Mouse (Mus musculus) limb, embryonic 12.5 days (tissue): ENCODE data around the gene Cplx3. TPM values are rescaled to one million over a fixed set of nuclear protein-coding genes. Genes with fewer than 3 reads are reported as not detected.
A peak's percentile ranks its signal among the peaks of the same experiment; 100 is the strongest.

Experiments used
- ATAC-seq: fragments of 200-750 bp; cut with Nextera tagmentation; 2 replicates; pipeline ENCODE4 v1.8.0; 2017; ENCODE audit warnings: low read depth, moderate TSS enrichment; ENCODE audit not compliant: insufficient number of reproducible peaks, insufficient read depth, low FRiP score, low TSS enrichment
- H3K27ac ChIP-seq: fragments of 300-500 bp; sonication (generic); 2 replicates; pipeline ENCODE4 v1.5.1; 2016; ENCODE audit warnings: mild to moderate bottlenecking, moderate library complexity
- H3K27me3 ChIP-seq: fragments of 300-500 bp; sonication (generic); 2 replicates; pipeline ENCODE4 v1.6.1; 2016; ENCODE audit warnings: mild to moderate bottlenecking, moderate library complexity
- H3K36me3 ChIP-seq: fragments of 300-500 bp; sonication (generic); 2 replicates; pipeline ENCODE4 v1.6.1; 2016; ENCODE audit warnings: mild to moderate bottlenecking, moderate library complexity
- H3K4me1 ChIP-seq: fragments of 300-500 bp; sonication (generic); replicated peaks from 2 replicates; pipeline ENCODE4 v1.6.1; 2016
- H3K4me2 ChIP-seq: fragments of 300-500 bp; sonication (generic); 2 replicates; pipeline ENCODE4 v1.6.1; 2016; ENCODE audit warnings: mild to moderate bottlenecking, moderate library complexity
- H3K4me3 ChIP-seq: fragments of 300-500 bp; sonication (generic); replicated peaks from 2 replicates; pipeline ENCODE4 v1.5.1; 2016; ENCODE audit warnings: mild to moderate bottlenecking
- H3K9ac ChIP-seq: fragments of 300-500 bp; sonication (generic); replicated peaks from 2 replicates; pipeline ENCODE4 v1.6.1; 2016; ENCODE audit warnings: mild to moderate bottlenecking, moderate library complexity
- H3K9me3 ChIP-seq: fragments of 300-500 bp; sonication (generic); 2 replicates; pipeline ENCODE4 v1.6.1; 2016; ENCODE audit warnings: mild to moderate bottlenecking, moderate library complexity
- WGBS: fragments of 180-500 bp; shearing (Covaris S2); methylation state at CpG from one replicate; pipeline ENCODE4 v1.1.7; 2016; 5-methylcytosine and 5-hydroxymethylcytosine counted together
- polyA plus RNA-seq: library from polyadenylated mRNA; unstranded; fragments of >200 nt; fragmentation: Nextera tagmentation; extraction: Ambion mirVana; gene quantifications from 2 replicates; pipeline ENCODE4 v1.2.1, GENCODE M21; 2016

Gene Cplx3
- polyA plus RNA-seq, 1 experiment from 2014 or later: not detected

GRCm38 (mm10) chr9:57574397-57574796 lies 31.7 kb downstream of the Cplx3 start:
- H3K27ac ChIP-seq: no peak overlapping the region
- H3K4me3 ChIP-seq: no peak overlapping the region
- H3K36me3 ChIP-seq: peaks cover 55% of the 10 kb centered on the region
- H3K27me3 ChIP-seq: no peaks in the 10 kb centered on the region
- ATAC-seq: no peak
- H3K4me1 ChIP-seq: no peaks in the 10 kb centered on the region
- H3K4me2 ChIP-seq: no peak overlapping the region
- no peak overlapping the region for H3K9ac ChIP-seq
- no peaks in the 10 kb centered on the region for H3K9me3 ChIP-seq

GRCm38 (mm10) chr9:57568500-57568899 lies 37.6 kb downstream of the Cplx3 start:
- Histone ChIP-seq H3K9ac (no peak overlapping the region; the same call in 1 of the 2 replicates), H3K27me3 (no peaks in the 10 kb centered on the region), H3K4me3 (no peak overlapping the region), H3K4me1 (peaks cover 23% of the 10 kb centered on the region), H3K36me3 (peaks cover 39% of the 10 kb centered on the region), H3K27ac (no peak overlapping the region), H3K4me2 (no peak overlapping the region), H3K9me3 (no peaks in the 10 kb centered on the region)
- no peak for ATAC-seq
- 95% methylated on average over 6 of the region's 6 CpGs for WGBS

GRCm38 (mm10) chr9:57566846-57567245 lies 39.2 kb downstream of the Cplx3 start:
- Histone ChIP-seq H3K4me1 (peaks cover 36% of the 10 kb centered on the region), H3K27ac (peak overlapping the region; percentile 87), H3K4me2 (no peak overlapping the region), H3K4me3 (no peak overlapping the region), H3K9me3 (no peaks in the 10 kb centered on the region), H3K27me3 (no peaks in the 10 kb centered on the region), H3K36me3 (peaks cover 32% of the 10 kb centered on the region), H3K9ac (no peak overlapping the region)
- ATAC-seq: no peak
- WGBS: 59% methylated on average over 8 of the region's 8 CpGs

DNA sequence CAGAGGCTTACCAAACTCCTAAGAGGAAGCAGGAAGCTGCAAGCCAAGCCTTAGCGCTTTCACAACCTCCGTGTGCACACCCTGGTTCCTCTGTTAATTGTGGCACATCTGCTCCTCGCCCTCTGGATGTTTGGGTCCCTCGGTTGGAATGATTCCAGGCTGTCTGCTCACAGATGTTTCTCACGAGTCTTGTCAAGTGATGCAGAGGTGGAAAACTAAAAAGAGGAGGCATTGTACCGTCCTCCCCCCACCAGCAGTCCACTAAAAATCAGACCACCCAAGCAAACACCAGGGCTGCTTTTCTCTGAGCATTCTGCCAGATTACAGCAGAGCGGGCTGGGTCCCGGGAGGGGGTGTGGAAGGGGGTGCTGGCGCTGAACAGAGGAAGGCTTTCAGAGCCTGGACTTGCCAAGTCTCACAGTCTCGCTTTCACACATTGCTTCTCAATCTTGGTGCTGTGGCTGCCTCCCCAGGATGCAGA lies 40.3 kb downstream of the Cplx3 start:
- H3K27me3 ChIP-seq: no peaks in the 10 kb centered on the region
- peaks cover 43% of the 10 kb centered on the region for H3K4me1 ChIP-seq
- 40% methylated on average over 10 of the region's 10 CpGs for WGBS
- no peak overlapping the region for H3K4me2 ChIP-seq
- peak overlapping the region; percentile 87 for H3K27ac ChIP-seq
- no peaks in the 10 kb centered on the region for H3K9me3 ChIP-seq
- H3K36me3 ChIP-seq: peaks cover 25% of the 10 kb centered on the region
- no peak for ATAC-seq
- no peak overlapping the region for H3K9ac ChIP-seq
- H3K4me3 ChIP-seq: no peak overlapping the region

DNA sequence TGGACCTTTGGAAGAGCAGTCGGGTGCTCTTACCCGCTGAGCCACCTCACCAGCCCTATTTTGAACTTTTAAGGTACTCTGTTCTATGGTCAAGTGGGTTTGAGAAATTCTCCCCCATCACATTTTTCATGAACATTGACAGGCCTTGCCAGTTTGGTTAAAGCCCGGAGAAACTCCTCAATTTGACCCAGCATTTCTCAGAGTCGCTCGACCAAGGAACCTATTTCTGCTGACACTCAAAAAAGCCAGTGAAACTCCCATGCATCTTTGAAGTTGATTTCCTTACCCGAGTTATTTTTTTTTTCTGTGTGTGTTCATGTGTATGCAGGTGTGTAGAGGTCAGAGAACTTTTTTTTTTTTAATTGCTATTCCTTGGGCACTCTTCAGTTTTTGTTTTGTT lies 41.5 kb downstream of the Cplx3 start:
- no peak for ATAC-seq

GRCm38 (mm10) chr9:57562896-57563372 lies 43.1 kb downstream of the Cplx3 start:
- Histone ChIP-seq H3K4me3 (no peak overlapping the region), H3K9me3 (no peaks in the 10 kb centered on the region), H3K27ac (no peak overlapping the region), H3K4me2 (no peak overlapping the region), H3K4me1 (peaks cover 46% of the 10 kb centered on the region), H3K27me3 (no peaks in the 10 kb centered on the region; the same call in 1 of the 2 replicates), H3K36me3 (peaks cover 2% of the 10 kb centered on the region), H3K9ac (0 out of 2 replicates have a peak overlapping the region, but pooled peaks have one; percentile 34)
- ATAC-seq: no peak
- 68% methylated on average over 4 of the region's 4 CpGs for WGBS

More for the DNA sequence above, 41.5 kb downstream of the Cplx3 start:
- 82% methylated on average over 6 of the region's 6 CpGs for WGBS
- H3K9ac ChIP-seq: no peak overlapping the region
- peaks cover 19% of the 10 kb centered on the region for H3K36me3 ChIP-seq
- no peak overlapping the region for H3K27ac ChIP-seq
- no peaks in the 10 kb centered on the region for H3K9me3 ChIP-seq
- H3K4me2 ChIP-seq: no peak overlapping the region
- H3K4me1 ChIP-seq: peaks cover 46% of the 10 kb centered on the region
- H3K27me3 ChIP-seq: no peaks in the 10 kb centered on the region
- H3K4me3 ChIP-seq: no peak overlapping the region

DNA sequence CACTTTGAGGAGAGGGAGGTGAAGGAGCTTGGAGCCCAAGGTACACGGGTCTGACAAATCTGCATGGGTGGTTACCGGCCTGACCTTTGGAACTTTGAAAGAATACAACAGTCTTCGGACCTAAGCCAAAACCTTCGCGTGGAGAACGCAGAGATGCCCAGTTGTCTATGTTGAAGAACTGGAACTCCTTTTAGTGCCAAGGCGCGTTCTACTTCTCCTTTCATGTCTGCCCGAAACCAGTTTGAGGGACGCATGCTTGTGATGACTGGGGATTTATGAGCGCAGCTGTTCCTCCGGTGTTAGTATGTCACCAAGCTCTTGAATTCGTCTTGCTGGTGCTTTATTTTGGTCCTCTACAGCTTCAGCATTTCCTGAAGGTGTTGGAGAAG lies 44.4 kb downstream of the Cplx3 start:
- no peak overlapping the region for H3K9ac ChIP-seq
- ATAC-seq: no peak
- no peaks in the 10 kb centered on the region for H3K36me3 ChIP-seq
- peaks cover 42% of the 10 kb centered on the region for H3K4me1 ChIP-seq
- H3K4me2 ChIP-seq: peak overlapping the region; percentile 81
- H3K4me3 ChIP-seq: peak overlapping the region; percentile 71
- no peaks in the 10 kb centered on the region; the same call in 1 of the 2 replicates for H3K27me3 ChIP-seq
- H3K27ac ChIP-seq: no peak overlapping the region
- no peaks in the 10 kb centered on the region for H3K9me3 ChIP-seq
- 80% methylated on average over 13 of the region's 13 CpGs for WGBS

DNA sequence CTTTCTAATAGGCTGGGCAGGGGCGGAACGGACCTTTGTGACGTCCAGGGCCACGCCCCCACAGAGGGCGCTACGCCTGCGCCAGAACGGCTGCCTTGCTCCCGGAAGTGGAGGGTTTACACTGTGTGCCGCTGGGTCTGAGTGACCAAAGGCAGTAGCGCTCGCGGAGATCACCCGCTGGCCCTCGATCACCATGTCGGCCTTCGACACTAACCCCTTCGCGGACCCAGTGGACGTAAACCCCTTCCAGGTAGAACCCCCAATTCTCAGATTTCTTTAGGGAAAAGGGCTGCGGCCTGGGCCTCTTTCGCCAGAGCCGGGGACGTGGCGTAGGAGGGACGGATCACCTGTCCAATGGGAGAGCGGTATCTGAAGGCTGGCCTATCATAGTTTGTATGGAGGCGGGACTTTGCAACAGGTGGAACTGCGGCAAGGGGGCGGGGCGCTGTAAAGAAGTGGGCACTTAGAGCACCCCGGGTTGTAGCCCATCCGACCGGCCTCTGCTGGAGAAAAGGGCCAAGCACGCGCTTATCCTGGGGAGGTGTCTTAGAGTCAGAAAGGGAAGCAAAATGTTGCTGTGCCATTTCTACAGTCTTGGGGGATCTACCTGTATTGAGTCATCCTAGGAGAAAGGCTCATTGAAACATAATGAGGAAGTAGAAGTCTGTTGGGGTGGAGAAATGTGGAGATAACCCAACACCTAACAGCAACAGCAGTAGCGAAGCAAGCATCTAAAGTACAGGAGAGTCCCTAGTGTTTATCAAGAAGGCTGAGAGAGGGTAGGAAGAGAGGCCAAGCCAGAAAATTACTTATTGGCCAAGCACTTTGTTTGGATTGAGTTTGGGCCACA lies 45.0 kb downstream of the Cplx3 start, which contains the start of gene Scamp2:
Gene Scamp2, plus strand, starts transcription at position 83 of the 850 bp plus-strand sequence.
- 1% methylated on average over 37 of the region's 37 CpGs for WGBS
- Histone ChIP-seq H3K27ac (peak within 1 kb of the TSS; percentile 53; the same call in 1 of the 2 replicates), H3K4me3 (peak within 1 kb of the TSS; percentile 71), H3K9me3 (no peaks in the 10 kb centered on the region), H3K9ac (peak within 1 kb of the TSS; percentile 61), H3K27me3 (no peaks in the 10 kb centered on the region; the same call in 1 of the 2 replicates), H3K4me1 (peaks cover 36% of the 10 kb centered on the region), H3K36me3 (no peaks in the 10 kb centered on the region), H3K4me2 (peak within 1 kb of the TSS; percentile 81)
- ATAC-seq: peak; percentile 99

DNA sequence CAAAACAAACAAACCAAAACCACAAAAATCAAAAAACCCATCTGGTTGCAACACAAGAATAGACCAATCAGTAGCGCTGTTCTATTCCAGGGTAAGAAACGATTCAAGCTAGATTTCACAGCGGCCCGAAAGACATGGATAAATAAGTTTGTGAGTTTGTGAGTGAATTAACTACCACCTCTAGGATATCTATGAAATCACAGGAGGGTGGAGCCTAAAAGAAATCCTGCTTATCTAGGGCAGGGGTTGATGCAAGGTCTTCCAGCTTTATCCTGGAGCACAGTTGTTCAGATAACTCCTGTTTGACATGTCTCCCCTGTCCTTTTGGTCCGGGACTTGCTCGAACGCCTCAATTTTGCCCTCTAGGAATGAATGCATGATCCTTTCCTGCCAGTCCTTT lies 45.8 kb downstream of the Cplx3 start:
- H3K27ac ChIP-seq: peak overlapping the region; percentile 53; the same call in 1 of the 2 replicates
- ATAC-seq: no peak
- peak overlapping the region; percentile 81 for H3K4me2 ChIP-seq
- H3K4me3 ChIP-seq: peak overlapping the region; percentile 71
- peak overlapping the region; percentile 61 for H3K9ac ChIP-seq
- no peaks in the 10 kb centered on the region for H3K9me3 ChIP-seq
- H3K27me3 ChIP-seq: no peaks in the 10 kb centered on the region; the same call in 1 of the 2 replicates
- peaks cover 27% of the 10 kb centered on the region for H3K4me1 ChIP-seq
- no peaks in the 10 kb centered on the region for H3K36me3 ChIP-seq
- 36% methylated on average over 7 of the region's 7 CpGs for WGBS

DNA sequence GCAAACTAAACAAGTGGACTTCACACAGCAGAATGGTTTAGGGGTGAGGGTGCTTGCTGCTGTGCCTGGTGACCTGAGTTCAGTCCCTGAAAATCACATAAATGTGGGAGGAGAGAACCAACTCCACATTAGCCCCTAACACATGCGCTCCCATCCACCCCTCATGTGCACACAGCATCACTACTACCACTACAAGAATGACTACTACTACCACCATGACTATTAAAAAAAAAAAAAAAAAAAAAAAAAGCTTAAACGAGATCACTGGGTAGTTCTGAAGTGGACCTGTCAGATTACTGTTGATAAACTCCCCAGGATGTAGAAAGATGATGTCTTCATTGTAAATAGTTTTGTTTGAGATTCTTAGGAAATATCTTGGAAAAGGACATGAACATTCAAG lies 46.5 kb downstream of the Cplx3 start:
- Histone ChIP-seq H3K4me1 (peaks cover 23% of the 10 kb centered on the region), H3K27ac (no peak overlapping the region), H3K4me3 (no peak overlapping the region), H3K36me3 (no peaks in the 10 kb centered on the region), H3K4me2 (no peak overlapping the region), H3K9me3 (no peaks in the 10 kb centered on the region), H3K9ac (no peak overlapping the region), H3K27me3 (no peaks in the 10 kb centered on the region; the same call in 1 of the 2 replicates)
- WGBS: 71% methylated on average over 2 of the region's 2 CpGs
- ATAC-seq: no peak

- peaks cover 23% of the 10 kb centered on the region for H3K4me1 ChIP-seq
- H3K27ac ChIP-seq: no peak overlapping the region
- no peaks in the 10 kb centered on the region for H3K9me3 ChIP-seq
- H3K27me3 ChIP-seq: no peaks in the 10 kb centered on the region; the same call in 1 of the 2 replicates
- H3K9ac ChIP-seq: no peak overlapping the region
- ATAC-seq: no peak
- 88% methylated on average over 4 of the region's 4 CpGs for WGBS
- no peak overlapping the region for H3K4me2 ChIP-seq
- no peaks in the 10 kb centered on the region for H3K36me3 ChIP-seq
- H3K4me3 ChIP-seq: no peak overlapping the region
These were observed 47.5 kb downstream of the Cplx3 start for GRCm38 (mm10) chr9:57558625-57559024.
